Mouse (Mus musculus): ENCODE results near the gene Rin2.

DNA sequence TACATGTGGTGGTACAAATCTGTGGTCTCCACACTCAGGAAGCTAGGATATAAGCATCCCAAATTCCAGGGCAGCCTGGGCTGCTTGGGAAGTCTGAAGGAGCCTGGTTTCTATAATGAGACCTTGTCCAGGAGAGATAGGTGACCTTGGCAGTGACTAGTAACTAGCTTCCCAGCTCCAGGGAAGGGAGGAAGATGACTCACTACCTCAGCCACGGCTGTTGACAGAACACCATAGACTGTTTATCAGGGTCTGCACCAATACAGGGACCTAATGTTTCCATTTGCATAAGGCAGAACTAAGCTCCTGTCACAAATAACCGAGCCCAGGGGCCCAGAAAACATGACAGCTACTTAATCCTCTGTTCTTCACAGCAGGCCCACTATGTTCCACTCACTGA is 132.3 kb downstream of the Rin2 start:
- no peak for TF ChIP-seq CTCF (IDR thresholded peaks at IDR 0.05; ENCODE audit: borderline replicate concordance, extremely low read depth, insufficient read depth, insufficient read length)
- no peak for TF ChIP-seq POLR2A (IDR thresholded peaks at IDR 0.05; ENCODE audit: borderline replicate concordance, extremely low read depth, insufficient read depth, insufficient read length, poor library complexity, severe bottlenecking)
